ENCODE assay signal across 10 mouse cellular contexts in genomic region chr11:50886231-50886932, GRCm38 (mm10). TPM values are rescaled to one million over a fixed set of nuclear protein-coding genes. Genes with fewer than 3 reads are reported as not detected.
DNase-seq lines count a peak whose midpoint lies in the region; ATAC-seq and TF ChIP-seq lines count a peak whose summit lies in the region.
"Had no signal": no experiment of that assay in that cellular context is flagged by ENCODE, and none has a peak within 500 bp of the region (broad histone marks: within the 10 kb centered on the region; RNA-seq: fewer than 3 reads in every experiment).

No protein-coding gene starts in this region.

- no peaks in the 10 kb centered on the region for H3K27me3 ChIP-seq in hindbrain, embryonic 13.5 days
- H3K27me3 ChIP-seq in liver, postnatal 0 days (ENCODE audit: insufficient read depth, low read length): no peaks in the 10 kb centered on the region

- peaks cover 20% of the 10 kb centered on the region for H3K4me1 ChIP-seq in hindbrain, embryonic 13.5 days (replicated peaks)
- H3K4me1 ChIP-seq in liver, postnatal 0 days (ENCODE audit: insufficient read depth): peaks cover 5% of the 10 kb centered on the region

- TF ChIP-seq CTCF in liver, postnatal 0 days (IDR thresholded peaks at IDR 0.05; ENCODE audit: low read depth): no peak

- H3K4me2 ChIP-seq in hindbrain, embryonic 13.5 days: peak overlapping the region; percentile 75
- H3K4me2 ChIP-seq in liver, postnatal 0 days (ENCODE audit: low read depth, low read length): peak overlapping the region; percentile 63; the same call in 1 of the 2 replicates

- peaks cover 43% of the 10 kb centered on the region for H3K36me3 ChIP-seq in hindbrain, embryonic 13.5 days
- H3K36me3 ChIP-seq in liver, postnatal 0 days (replicated peaks; ENCODE audit: insufficient read depth, low read length): no peaks in the 10 kb centered on the region

- 0 out of 2 replicates have a peak, but pooled peaks cover 8% of the 10 kb centered on the region for H3K9me3 ChIP-seq in hindbrain, embryonic 13.5 days
- H3K9me3 ChIP-seq in liver, postnatal 0 days (ENCODE audit: low read length): no peaks in the 10 kb centered on the region

- no peak for ATAC-seq in hindbrain, embryonic 13.5 days (ENCODE audit: low FRiP score)
- no peak for ATAC-seq in liver, postnatal 0 days
- ATAC-seq in megakaryocyte-erythroid progenitor cell, adult 5-6 weeks (replicated peaks; ENCODE audit: low FRiP score, low TSS enrichment, poor library complexity, severe bottlenecking): no peak

- TF ChIP-seq EP300 in liver, postnatal 0 days (IDR thresholded peaks at IDR 0.05; ENCODE audit: low read depth): no peak

- WGBS in hindbrain, embryonic 13.5 days: 48% methylated on average over 8 of the region's 8 CpGs
- 55% methylated on average over 8 of the region's 8 CpGs for WGBS in liver, postnatal 0 days (ENCODE audit: insufficient replicate concordance)

- DNase-seq in cerebellum, adult 11 months: peak; percentile 34
- DNase-seq in cerebellum, postnatal 4 days (ENCODE audit: low spot score in 2 of 2): no peak
- DNase-seq in testis, postnatal 10 days (ENCODE audit: low spot score): peak; percentile 52
- DNase-seq in testis, postnatal 14 days (ENCODE audit: low spot score): no peak
- DNase-seq in liver, postnatal 0 days: no peak
- no peak for DNase-seq in layer of hippocampus, postnatal 36 days

- H3K27ac ChIP-seq in hindbrain, embryonic 13.5 days: no peak overlapping the region; the same call in 1 of the 2 replicates
- H3K27ac ChIP-seq in liver, postnatal 0 days (ENCODE audit: low read depth): no peak overlapping the region

- peak overlapping the region; percentile 77 for H3K9ac ChIP-seq in hindbrain, embryonic 13.5 days
- H3K9ac ChIP-seq in liver, postnatal 0 days (replicated peaks): no peak overlapping the region

- peak overlapping the region; percentile 53 for H3K4me3 ChIP-seq in hindbrain, embryonic 13.5 days
- H3K4me3 ChIP-seq in liver, postnatal 0 days (ENCODE audit: low read depth, low read length): no peak overlapping the region
- H3K4me3 ChIP-seq: myocyte had no signal

RNA-seq across cellular contexts. Expression of gene Zfp454, which starts 1.1 kb away (rescaled TPM):
- polyA plus RNA-seq in hindbrain, embryonic 13.5 days (2015; fragmentation: Nextera tagmentation; extraction: Ambion mirVana): 13.2 and 13.3 TPM in 2 replicates
- 0.12 and 0.17 TPM in 2 replicates for polyA plus RNA-seq in liver, postnatal 0 days (2015; fragmentation: Nextera tagmentation; extraction: Ambion mirVana)
- total RNA-seq in layer of hippocampus, postnatal 36 days (2021): 1 to 10 TPM; 6.7 to 7.0 TPM
- total RNA-seq in megakaryocyte-erythroid progenitor cell, adult 5-6 weeks (2014; fragmentation: Nextera tagmentation): not detected in 2 replicates
- total RNA-seq in megakaryocyte-erythroid progenitor cell, adult 5-6 weeks (2017): not detected in 2 replicates
- total RNA-seq: common myeloid progenitor, adult 5-6 weeks had no signal

RNA-seq across cellular contexts. Expression of gene Zfp2, which starts 29.6 kb away (rescaled TPM):
- 44.6 and 46.2 TPM in 2 replicates for polyA plus RNA-seq in hindbrain, embryonic 13.5 days (2015; fragmentation: Nextera tagmentation; extraction: Ambion mirVana)
- 1.3 and 1.5 TPM in 2 replicates for polyA plus RNA-seq in liver, postnatal 0 days (2015; fragmentation: Nextera tagmentation; extraction: Ambion mirVana)
- total RNA-seq in layer of hippocampus, postnatal 36 days (2021): 10 to 100 TPM; 17.6 to 19.5 TPM
- 4.1 and 9.2 TPM in 2 replicates for total RNA-seq in megakaryocyte-erythroid progenitor cell, adult 5-6 weeks (2014; fragmentation: Nextera tagmentation)
- total RNA-seq in megakaryocyte-erythroid progenitor cell, adult 5-6 weeks (2017): 4.9 and 6.0 TPM in 2 replicates

RNA-seq across cellular contexts. Expression of gene Grm6, which starts 35.9 kb away (rescaled TPM):
- not detected in 2 replicates for polyA plus RNA-seq in hindbrain, embryonic 13.5 days (2015; fragmentation: Nextera tagmentation; extraction: Ambion mirVana)
- polyA plus RNA-seq in liver, postnatal 0 days (2015; fragmentation: Nextera tagmentation; extraction: Ambion mirVana): 0.12 TPM in 1 of 2 replicates, not detected in the other
- total RNA-seq in layer of hippocampus, postnatal 36 days (2021): not detected
- total RNA-seq in megakaryocyte-erythroid progenitor cell, adult 5-6 weeks (2014; fragmentation: Nextera tagmentation): not detected in 2 replicates
- not detected in 2 replicates for total RNA-seq in megakaryocyte-erythroid progenitor cell, adult 5-6 weeks (2017)
- total RNA-seq: common myeloid progenitor, adult 5-6 weeks had no signal
- polyA plus RNA-seq: myocyte had no signal

RNA-seq across cellular contexts. Expression of gene Zfp879, which starts 45.0 kb away (rescaled TPM):
- polyA plus RNA-seq in hindbrain, embryonic 13.5 days (2015; fragmentation: Nextera tagmentation; extraction: Ambion mirVana): 0.86 and 1.5 TPM in 2 replicates
- polyA plus RNA-seq in liver, postnatal 0 days (2015; fragmentation: Nextera tagmentation; extraction: Ambion mirVana): 0.08 and 0.15 TPM in 2 replicates
- 1 to 10 TPM; 3.3 to 5.0 TPM for total RNA-seq in layer of hippocampus, postnatal 36 days (2021)
- total RNA-seq in megakaryocyte-erythroid progenitor cell, adult 5-6 weeks (2014; fragmentation: Nextera tagmentation): not detected in 2 replicates
- total RNA-seq in megakaryocyte-erythroid progenitor cell, adult 5-6 weeks (2017): 0.08 and 0.14 TPM in 2 replicates
- polyA plus RNA-seq: myocyte had no signal

RNA-seq across cellular contexts. Expression of gene Zfp354b, which starts 45.1 kb away (rescaled TPM):
- 3.4 and 4.3 TPM in 2 replicates for polyA plus RNA-seq in hindbrain, embryonic 13.5 days (2015; fragmentation: Nextera tagmentation; extraction: Ambion mirVana)
- polyA plus RNA-seq in liver, postnatal 0 days (2015; fragmentation: Nextera tagmentation; extraction: Ambion mirVana): 0.33 and 0.36 TPM in 2 replicates
- total RNA-seq in layer of hippocampus, postnatal 36 days (2021): 1 to 10 TPM; 6.5 to 7.4 TPM
- not detected in 2 replicates for total RNA-seq in megakaryocyte-erythroid progenitor cell, adult 5-6 weeks (2014; fragmentation: Nextera tagmentation)
- total RNA-seq in megakaryocyte-erythroid progenitor cell, adult 5-6 weeks (2017): not detected in 2 replicates

Comparison
In these comparisons a context has a peak if more than half of its experiments do, and no peak if none do; other contexts are left out.
1. DNase-seq: peak in cerebellum, adult 11 months (single experiment) and testis, postnatal 10 days (single experiment); none in cerebellum, postnatal 4 days (0 of 2), testis, postnatal 14 days (single experiment), liver, postnatal 0 days (single experiment) and layer of hippocampus, postnatal 36 days (0 of 2).
2. RNA of gene Zfp454, which starts 1.1 kb away (total RNA-seq): 6.7 to 7.0 TPM in layer of hippocampus, postnatal 36 days; not detected in megakaryocyte-erythroid progenitor cell, adult 5-6 weeks; every median in the first group is over 4 times any median in the second.